Mouse (Mus musculus): ENCODE data around the gene Clspn.

- TF ChIP-seq POLR2A (IDR thresholded peaks at IDR 0.05; ENCODE audit: insufficient read depth, low read length): no peak
- no peak for TF ChIP-seq CTCF (IDR thresholded peaks at IDR 0.05; ENCODE audit: low read depth, low read length)
- no peak for TF ChIP-seq EP300 (IDR thresholded peaks at IDR 0.05; ENCODE audit: insufficient read depth, low read depth, low read length)
Observed at GRCm38 (mm10) chr4:126545703-126546102, 11.0 kb upstream of the Clspn start.
